Mouse (Mus musculus): ENCODE results near the gene Mpo. TPM values are rescaled to one million over a fixed set of nuclear protein-coding genes. Genes with fewer than 3 reads are reported as not detected.

The Mpo gene
- total and polyA plus RNA-seq, 3 experiments: 0.13 TPM; not detected in 2

GRCm38 (mm10) chr11:87763511-87763987, 29.8 kb upstream of the Mpo start:
- H3K27me3 ChIP-seq (ENCODE audit: control insufficient read depth in 1 of 2, insufficient read depth in 2 of 2, low read length in 2 of 2): no peaks in the 10 kb centered on the region

GRCm38 (mm10) chr11:87763988-87764876, 29.1 kb upstream of the Mpo start:
- no peaks in the 10 kb centered on the region; a peak in 1 of 4 replicates for H3K4me1 ChIP-seq (ENCODE audit: control insufficient read depth in 1 of 2, insufficient read depth in 2 of 2, low read length in 2 of 2)

More at GRCm38 (mm10) chr11:87763511-87763987, 29.8 kb upstream of the Mpo start:
- Histone ChIP-seq H3K4me3 (ENCODE audit: control insufficient read depth in 1 of 2, insufficient read depth in 1 of 2, low read depth in 2 of 2, low read length in 2 of 2) (no peak overlapping the region), H3K4me1 (ENCODE audit: control insufficient read depth in 1 of 2, insufficient read depth in 2 of 2, low read length in 2 of 2) (no peaks in the 10 kb centered on the region; a peak in 1 of 4 replicates), H3K79me2 (ENCODE audit: control insufficient read depth, insufficient read depth, low read length, poor library complexity) (no peaks in the 10 kb centered on the region), H3K9ac (ENCODE audit: control insufficient read depth, low read depth, low read length, poor library complexity, severe bottlenecking) (no peak overlapping the region), H3K9me3 (replicated peaks; ENCODE audit: insufficient read depth, low read length) (no peaks in the 10 kb centered on the region), H3K36me3 (ENCODE audit: control insufficient read depth in 1 of 2, insufficient read depth in 2 of 2, low read length in 2 of 2) (no peaks in the 10 kb centered on the region), H3K27ac (ENCODE audit: control insufficient read depth, low read depth, low read length) (no peak overlapping the region)
- DNase-seq (ENCODE audit: low read depth, low spot score): peak; percentile 37
- TF ChIP-seq TAL1 (IDR thresholded peaks at IDR 0.05; ENCODE audit: low read length) (no peak), MYB (IDR thresholded peaks at IDR 0.05; ENCODE audit: low read depth, low read length) (no peak), NELFE (IDR thresholded peaks at IDR 0.05; ENCODE audit: low read depth, low read length) (no peak), ETS1 (IDR thresholded peaks at IDR 0.05; ENCODE audit: low read depth, low read length) (no peak), SMC3 (IDR thresholded peaks at IDR 0.05; ENCODE audit: low read depth, low read length) (no peak), TCF12 (IDR thresholded peaks at IDR 0.05; ENCODE audit: low read depth, low read length) (no peak), POLR2AphosphoS5 (IDR thresholded peaks at IDR 0.05; ENCODE audit: borderline replicate concordance, low read depth, low read length) (peak; percentile 96; the same call in 1 of the 2 replicates)

GRCm38 (mm10) chr11:87768745-87769144, 24.6 kb upstream of the Mpo start:
- Histone ChIP-seq H3K36me3 (ENCODE audit: control insufficient read depth in 1 of 2, insufficient read depth in 2 of 2, low read length in 2 of 2) (peaks cover 0 to 4% of the 10 kb centered on the region in 2 experiments; a peak in 1 of 4 replicates), H3K79me2 (ENCODE audit: control insufficient read depth, insufficient read depth, low read length, poor library complexity) (no peaks in the 10 kb centered on the region), H3K27ac (ENCODE audit: control insufficient read depth, low read depth, low read length) (no peak overlapping the region), H3K4me3 (ENCODE audit: control insufficient read depth in 1 of 2, insufficient read depth in 1 of 2, low read depth in 2 of 2, low read length in 2 of 2) (no peak overlapping the region), H3K27me3 (ENCODE audit: control insufficient read depth in 1 of 2, insufficient read depth in 2 of 2, low read length in 2 of 2) (no peaks in the 10 kb centered on the region), H3K4me1 (ENCODE audit: control insufficient read depth in 1 of 2, insufficient read depth in 2 of 2, low read length in 2 of 2) (no peaks in the 10 kb centered on the region), H3K9ac (ENCODE audit: control insufficient read depth, low read depth, low read length, poor library complexity, severe bottlenecking) (no peak overlapping the region), H3K9me3 (replicated peaks; ENCODE audit: insufficient read depth, low read length) (no peaks in the 10 kb centered on the region)
- DNase-seq (ENCODE audit: low read depth, low spot score): no peak
- TF ChIP-seq POLR2A (IDR thresholded peaks at IDR 0.05; ENCODE audit: control insufficient read depth in 1 of 2, insufficient read depth in 1 of 2, low read depth in 1 of 2, low read length in 2 of 2, poor library complexity in 1 of 2) (no peak), USF2 (IDR thresholded peaks at IDR 0.05; ENCODE audit: borderline replicate concordance in 1 of 2, insufficient read depth in 1 of 2, low read depth in 1 of 2, low read length in 2 of 2) (no peak), TAL1 (IDR thresholded peaks at IDR 0.05; ENCODE audit: low read length) (no peak), MAX (IDR thresholded peaks at IDR 0.05; ENCODE audit: low read length) (no peak), MYB (IDR thresholded peaks at IDR 0.05; ENCODE audit: low read depth, low read length) (no peak), CHD2 (IDR thresholded peaks at IDR 0.05; ENCODE audit: low read length) (no peak)

More at GRCm38 (mm10) chr11:87763988-87764876, 29.1 kb upstream of the Mpo start:
- Histone ChIP-seq H3K4me3 (ENCODE audit: control insufficient read depth in 1 of 2, insufficient read depth in 1 of 2, low read depth in 2 of 2, low read length in 2 of 2) (no peak overlapping the region), H3K9me3 (replicated peaks; ENCODE audit: insufficient read depth, low read length) (no peaks in the 10 kb centered on the region), H3K27ac (ENCODE audit: control insufficient read depth, low read depth, low read length) (no peak overlapping the region), H3K9ac (ENCODE audit: control insufficient read depth, low read depth, low read length, poor library complexity, severe bottlenecking) (no peak overlapping the region), H3K36me3 (ENCODE audit: control insufficient read depth in 1 of 2, insufficient read depth in 2 of 2, low read length in 2 of 2) (no peaks in the 10 kb centered on the region), H3K79me2 (ENCODE audit: control insufficient read depth, insufficient read depth, low read length, poor library complexity) (no peaks in the 10 kb centered on the region), H3K27me3 (ENCODE audit: control insufficient read depth in 1 of 2, insufficient read depth in 2 of 2, low read length in 2 of 2) (no peaks in the 10 kb centered on the region)
- TF ChIP-seq POLR2AphosphoS5 (IDR thresholded peaks at IDR 0.05; ENCODE audit: borderline replicate concordance, low read depth, low read length): peak; percentile 92; the same call in 1 of the 2 replicates
- TF ChIP-seq ELF1 (IDR thresholded peaks at IDR 0.05; ENCODE audit: low read depth, low read length): no peak
- no peak for DNase-seq (ENCODE audit: low read depth, low spot score)

All from MEL (cell line).